Comparison of ENCODE assay signal across 8 mouse cellular contexts in genomic region chr2:164832032-164832747, GRCm38 (mm10). TPM values are rescaled to one million over a fixed set of nuclear protein-coding genes. Genes with fewer than 3 reads are reported as not detected.
DNase-seq lines count a peak whose midpoint lies in the region; ATAC-seq and TF ChIP-seq lines count a peak whose summit lies in the region.

No protein-coding gene starts in this region.

- H3K9ac ChIP-seq in limb, embryonic 15.5 days: peak overlapping the region; percentile 82; the same call in 1 of the 2 replicates
- peak overlapping the region; percentile 71; the same call in 1 of the 2 replicates for H3K9ac ChIP-seq in stomach, postnatal 0 days (ENCODE audit: low read length)

- peak overlapping the region; percentile 98 for H3K4me2 ChIP-seq in limb, embryonic 15.5 days
- peak overlapping the region; percentile 98 for H3K4me2 ChIP-seq in stomach, postnatal 0 days (replicated peaks; ENCODE audit: low read depth)

- H3K9me3 ChIP-seq in limb, embryonic 15.5 days: no peaks in the 10 kb centered on the region
- no peaks in the 10 kb centered on the region for H3K9me3 ChIP-seq in stomach, postnatal 0 days (ENCODE audit: control insufficient read depth, low read length)

- no peak for TF ChIP-seq EP300 in stomach, postnatal 0 days (optimal IDR thresholded peaks at IDR 0.05)

- ATAC-seq in limb, embryonic 15.5 days (ENCODE audit: insufficient number of reproducible peaks, low FRiP score, low TSS enrichment, low read depth): no peak
- ATAC-seq in stomach, postnatal 0 days (ENCODE audit: low FRiP score, low TSS enrichment): no peak; the same call in 1 of the 2 replicates

- H3K36me3 ChIP-seq in limb, embryonic 15.5 days: peaks cover 31% of the 10 kb centered on the region
- H3K36me3 ChIP-seq in stomach, postnatal 0 days (ENCODE audit: control insufficient read depth, insufficient read depth, low read length): peaks cover 7% of the 10 kb centered on the region; the same call in 1 of the 2 replicates

- H3K27me3 ChIP-seq in limb, embryonic 15.5 days: no peaks in the 10 kb centered on the region
- H3K27me3 ChIP-seq in stomach, postnatal 0 days (ENCODE audit: control insufficient read depth, insufficient read depth, low read length): no peaks in the 10 kb centered on the region

- 60% methylated on average over 16 of the region's 16 CpGs for WGBS in limb, embryonic 15.5 days
- WGBS in stomach, postnatal 0 days: 60% methylated on average over 16 of the region's 16 CpGs

- peaks cover 22% of the 10 kb centered on the region for H3K4me1 ChIP-seq in limb, embryonic 15.5 days
- peaks cover 2% of the 10 kb centered on the region; the same call in 1 of the 2 replicates for H3K4me1 ChIP-seq in stomach, postnatal 0 days (replicated peaks; ENCODE audit: control insufficient read depth, insufficient read depth)

- TF ChIP-seq CTCF in stomach, postnatal 0 days (IDR thresholded peaks at IDR 0.05; ENCODE audit: low read depth): no peak

- H3K4me3 ChIP-seq in limb, embryonic 15.5 days: peak overlapping the region; percentile 75
- peak overlapping the region; percentile 70 for H3K4me3 ChIP-seq in stomach, postnatal 0 days (ENCODE audit: low read depth, low read length)

- peak; percentile 40 for DNase-seq in cerebellum, adult 11 months
- DNase-seq in cerebellum, adult 11-12 months: no peak
- DNase-seq in right cerebral cortex, postnatal 25 days: peak; percentile 21
- no peak for DNase-seq in right cerebral cortex, adult 18-20 months
- DNase-seq in stomach, postnatal 0 days (ENCODE audit: low spot score): no peak
- no peak for DNase-seq in frontal cortex, postnatal 14 days (ENCODE audit: low spot score in 2 of 2)
- no peak for DNase-seq in thymus, postnatal 4 days

- peak overlapping the region; percentile 89 for H3K27ac ChIP-seq in limb, embryonic 15.5 days
- H3K27ac ChIP-seq in stomach, postnatal 0 days (replicated peaks): peak overlapping the region; percentile 84; the same call in 1 of the 2 replicates

RNA-seq across cellular contexts. Expression of gene Ctsa, which starts 0.5 kb away (rescaled TPM):
- polyA plus RNA-seq in limb, embryonic 15.5 days (2015; fragmentation: Nextera tagmentation; extraction: Ambion mirVana): 178 and 187 TPM in 2 replicates
- 107 and 114 TPM in 2 replicates for polyA plus RNA-seq in stomach, postnatal 0 days (2015; fragmentation: Nextera tagmentation; extraction: Ambion mirVana)

RNA-seq across cellular contexts. Expression of gene Neurl2, which starts 1.1 kb away (rescaled TPM):
- 5.8 and 9.3 TPM in 2 replicates for polyA plus RNA-seq in limb, embryonic 15.5 days (2015; fragmentation: Nextera tagmentation; extraction: Ambion mirVana)
- polyA plus RNA-seq in stomach, postnatal 0 days (2015; fragmentation: Nextera tagmentation; extraction: Ambion mirVana): 4.6 and 5.3 TPM in 2 replicates

RNA-seq across cellular contexts. Expression of gene Spata25, which starts 3.9 kb away (rescaled TPM):
- not detected in 2 replicates for polyA plus RNA-seq in limb, embryonic 15.5 days (2015; fragmentation: Nextera tagmentation; extraction: Ambion mirVana)
- not detected in 2 replicates for polyA plus RNA-seq in stomach, postnatal 0 days (2015; fragmentation: Nextera tagmentation; extraction: Ambion mirVana)

RNA-seq across cellular contexts. Expression of gene Zswim1, which starts 9.7 kb away (rescaled TPM):
- polyA plus RNA-seq in limb, embryonic 15.5 days (2015; fragmentation: Nextera tagmentation; extraction: Ambion mirVana): 19.4 and 20.1 TPM in 2 replicates
- 10.1 and 11.4 TPM in 2 replicates for polyA plus RNA-seq in stomach, postnatal 0 days (2015; fragmentation: Nextera tagmentation; extraction: Ambion mirVana)

RNA-seq across cellular contexts. Expression of gene Pltp, which starts 25.3 kb away (rescaled TPM):
- polyA plus RNA-seq in limb, embryonic 15.5 days (2015; fragmentation: Nextera tagmentation; extraction: Ambion mirVana): 57.1 and 61.8 TPM in 2 replicates
- polyA plus RNA-seq in stomach, postnatal 0 days (2015; fragmentation: Nextera tagmentation; extraction: Ambion mirVana): 42.7 and 44.2 TPM in 2 replicates

Comparison
In these comparisons a context has a peak if more than half of its experiments do, and no peak if none do; other contexts are left out.
1. DNase-seq: peak in cerebellum, adult 11 months (single experiment) and right cerebral cortex, postnatal 25 days (single experiment); none in cerebellum, adult 11-12 months (single experiment), right cerebral cortex, adult 18-20 months (single experiment), stomach, postnatal 0 days (single experiment), frontal cortex, postnatal 14 days (0 of 2) and thymus, postnatal 4 days (single experiment).